Mouse (Mus musculus): Measurements from ENCODE around the gene Gm7534. TPM values are rescaled to one million over a fixed set of nuclear protein-coding genes. Genes with fewer than 3 reads are reported as not detected.

The Gm7534 gene
- not detected in 2 replicates for polyA plus RNA-seq (2012; rRNA removed)

DNA sequence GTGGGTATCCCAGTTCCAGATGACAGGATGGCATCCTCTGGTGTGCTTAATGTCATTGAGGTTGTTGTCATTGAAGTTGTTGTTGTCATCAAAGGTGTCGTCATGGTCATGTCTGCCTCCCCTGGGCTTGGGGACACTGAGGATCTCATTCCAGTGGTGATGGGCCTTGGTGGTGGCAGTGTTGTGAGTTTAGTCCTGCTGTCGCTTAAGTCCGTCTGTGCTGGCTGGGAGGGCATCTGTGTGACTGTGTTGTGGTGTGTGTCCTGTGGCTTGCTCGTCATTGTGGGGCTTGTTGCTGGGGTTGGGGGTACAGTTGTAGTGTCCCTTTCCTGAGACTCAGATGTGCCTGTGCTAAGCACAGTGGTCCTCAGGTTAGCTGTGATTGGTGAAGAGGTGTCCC lies at the start of gene Gm7534:
TSS of gene Gm7534 (minus strand) at position 101 of the 400 bp plus-strand sequence.

GRCm38 (mm10) chr4:134246719-134247258 lies 44.0 kb upstream of the Gm7534 start, which contains the start of gene Gm30191:
Gene Gm30191, plus strand, starts transcription at chr4:134246935.

GRCm38 (mm10) chr4:134245148-134245843 lies 42.5 kb upstream of the Gm7534 start, which contains the start of gene Zfp593:
Gene Zfp593, minus strand, starts transcription at chr4:134245592.

DNA sequence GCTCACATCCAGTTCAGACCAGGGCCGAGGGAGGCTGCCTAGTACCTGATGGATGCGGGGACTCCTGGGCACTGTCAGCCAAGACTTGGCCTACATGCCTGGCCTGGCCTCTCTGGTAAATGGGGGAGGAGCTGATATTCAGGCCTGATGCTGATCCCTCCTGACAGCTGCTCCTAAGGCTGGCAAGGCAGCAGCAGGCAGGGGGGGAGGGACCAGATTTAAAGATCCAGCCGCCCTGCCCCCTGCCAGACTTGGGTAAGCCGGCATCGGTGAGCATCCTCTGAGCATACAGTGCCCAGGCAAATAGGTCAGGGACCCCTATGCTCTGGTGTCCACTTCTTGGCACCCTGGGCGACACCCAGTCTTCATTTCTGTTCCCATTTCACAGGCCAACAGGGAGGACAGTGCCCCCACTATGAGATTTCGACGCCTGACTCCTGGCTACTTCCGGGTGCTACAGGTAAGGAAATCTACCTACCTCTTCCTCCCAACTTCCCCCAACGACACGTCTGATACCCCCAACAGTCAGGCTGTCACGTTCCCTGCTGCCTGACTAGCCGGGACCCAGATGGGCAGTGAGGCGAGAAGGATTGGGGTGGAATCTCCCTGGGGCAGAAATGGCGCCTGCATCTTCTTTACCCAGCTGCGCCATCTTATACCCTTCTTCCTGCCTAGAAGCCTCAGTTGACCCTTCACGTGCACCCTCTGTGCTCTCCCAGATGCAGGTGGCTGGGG lies 40.9 kb upstream of the Gm7534 start, which contains the start of gene E130218I03Rik:
TSS of gene E130218I03Rik (plus strand) at position 147 of the 735 bp plus-strand sequence.

GRCm38 (mm10) chr4:134238279-134238651 lies 35.5 kb upstream of the Gm7534 start, which contains the start of gene Cnksr1:
Gene Cnksr1, minus strand, starts transcription at chr4:134238399.

GRCm38 (mm10) chr4:134227194-134227593 lies 24.4 kb upstream of the Gm7534 start, which contains the start of gene Catsper4:
Gene Catsper4, minus strand, starts transcription at chr4:134227383.

Other genes with a start within 250 kb of the Gm7534 start
- 735 and 855 TPM in 2 replicates for gene Hmgn2, start 234.4 kb downstream of the Gm7534 start, polyA plus RNA-seq (2012; rRNA removed)
- 48.2 and 49.5 TPM in 2 replicates for gene Dhdds, start 202.1 kb downstream of the Gm7534 start, polyA plus RNA-seq (2012; rRNA removed)
- gene Lin28a, start 184.2 kb downstream of the Gm7534 start, polyA plus RNA-seq (2012; rRNA removed): 0.32 and 0.36 TPM in 2 replicates
- gene Zfp683, start 149.2 kb downstream of the Gm7534 start, polyA plus RNA-seq (2012; rRNA removed): 0.04 TPM in 1 of 2 replicates, not detected in the other
- 1.2 and 2.1 TPM in 2 replicates for gene Crybg2, start 142.2 kb downstream of the Gm7534 start, polyA plus RNA-seq (2012; rRNA removed)
- 7.7 and 8.2 TPM in 2 replicates for gene Cd52, start 107.9 kb downstream of the Gm7534 start, polyA plus RNA-seq (2012; rRNA removed)
- gene Ubxn11, start 100.4 kb downstream of the Gm7534 start, polyA plus RNA-seq (2012; rRNA removed): 23.9 and 27.0 TPM in 2 replicates
- gene Sh3bgrl3, start 74.2 kb downstream of the Gm7534 start, polyA plus RNA-seq (2012; rRNA removed): 205 and 259 TPM in 2 replicates
- gene Cep85, start 15.9 kb downstream of the Gm7534 start, polyA plus RNA-seq (2012; rRNA removed): 28.7 and 29.6 TPM in 2 replicates
- gene Catsper4, start 24.4 kb upstream of the Gm7534 start, polyA plus RNA-seq (2012; rRNA removed): 0.16 and 0.18 TPM in 2 replicates
- gene Cnksr1, start 35.4 kb upstream of the Gm7534 start, polyA plus RNA-seq (2012; rRNA removed): 0.26 and 0.80 TPM in 2 replicates
- 0.04 TPM in 1 of 2 replicates, not detected in the other for gene E130218I03Rik, start 40.7 kb upstream of the Gm7534 start, polyA plus RNA-seq (2012; rRNA removed)
- 13.7 and 14.4 TPM in 2 replicates for gene Zfp593, start 42.6 kb upstream of the Gm7534 start, polyA plus RNA-seq (2012; rRNA removed)
- 0.16 TPM in 1 of 2 replicates, not detected in the other for gene Gm30191, start 43.9 kb upstream of the Gm7534 start, polyA plus RNA-seq (2012; rRNA removed)
- 14.5 and 17.0 TPM in 2 replicates for gene Grrp1, start 51.1 kb upstream of the Gm7534 start, polyA plus RNA-seq (2012; rRNA removed)
- gene Pdik1l, start 84.9 kb upstream of the Gm7534 start, polyA plus RNA-seq (2012; rRNA removed): 15.2 and 16.8 TPM in 2 replicates
- 0.17 and 1.2 TPM in 2 replicates for gene Trim63, start 112.1 kb upstream of the Gm7534 start, polyA plus RNA-seq (2012; rRNA removed)
- gene Slc30a2, start 140.2 kb upstream of the Gm7534 start, polyA plus RNA-seq (2012; rRNA removed): 0.02 and 0.10 TPM in 2 replicates
- 0.34 and 2.1 TPM in 2 replicates for gene Extl1, start 180.8 kb upstream of the Gm7534 start, polyA plus RNA-seq (2012; rRNA removed)
- 13.7 and 15.8 TPM in 2 replicates for gene Pafah2, start 193.3 kb upstream of the Gm7534 start, polyA plus RNA-seq (2012; rRNA removed)